Mouse (Mus musculus) megakaryocyte, embryonic 14.5 days (primary cell): ENCODE measurements around the gene Dtx3l. TPM values are rescaled to one million over a fixed set of nuclear protein-coding genes. Genes with fewer than 3 reads are reported as not detected.

Experiments used
- H3K27me3 ChIP-seq: replicated peaks from 2 replicates; pipeline ENCODE3; 2012; ENCODE audit warnings: inconsistent platforms
- H3K36me3 ChIP-seq: replicated peaks from 2 replicates; pipeline ENCODE3; 2012; ENCODE audit warnings: low read length, inconsistent platforms, mixed read lengths
- H3K4me1 ChIP-seq: 2 replicates; pipeline ENCODE4 v1.6.1; 2012; ENCODE audit warnings: inconsistent platforms
- H3K4me3 ChIP-seq: replicated peaks from 2 replicates; pipeline ENCODE3; 2012; ENCODE audit warnings: moderate library complexity, mild to moderate bottlenecking, inconsistent platforms
- H3K9me3 ChIP-seq: 2 replicates; pipeline ENCODE4 v1.6.1; 2012; ENCODE audit warnings: inconsistent platforms
- FLI1 ChIP-seq: IDR thresholded peaks from 2 replicates; pipeline ENCODE4 v1.6.1; 2012; ENCODE audit warnings: low read length, inconsistent platforms, mixed read lengths
- GATA1 ChIP-seq: IDR thresholded peaks from 3 replicates; pipeline ENCODE4 v1.6.1; 2012; ENCODE audit warnings: mixed read lengths, low read length, inconsistent platforms, borderline replicate concordance
- polyA plus RNA-seq: library from polyadenylated mRNA; stranded (reverse); fragments of >175 nt; gene quantifications from 2 replicates; pipeline ENCODE4 v1.2.3, GENCODE M21; 2012; ENCODE audit warnings: low replicate concordance; ENCODE audit not compliant: insufficient read depth

Dtx3l gene
- polyA plus RNA-seq, 1 experiment = 1.3 TPM

DNA sequence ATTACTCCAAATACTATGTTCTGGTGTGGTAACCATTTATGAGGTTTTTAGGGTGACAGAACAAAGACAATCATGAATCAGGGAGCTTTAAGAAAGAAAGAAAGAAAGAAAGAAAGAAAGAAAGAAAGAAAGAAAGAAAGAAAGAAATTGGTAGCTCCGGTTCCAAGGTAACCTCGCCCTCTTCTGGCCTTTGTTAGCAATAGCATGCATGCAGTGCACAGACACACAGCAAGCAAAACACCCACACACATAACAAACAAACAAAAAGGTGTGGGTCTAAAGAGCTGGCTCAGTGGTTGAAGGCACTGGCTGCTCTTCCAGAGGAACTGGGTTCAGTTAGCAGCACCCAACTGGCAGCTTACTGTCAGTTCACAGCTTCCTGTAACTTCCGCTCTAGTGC, 48.3 kb downstream of the Dtx3l start:
- Histone ChIP-seq H3K27me3 (peaks cover 4% of the 10 kb centered on the region), H3K4me3 (no peak overlapping the region), H3K4me1 (peaks cover 18% of the 10 kb centered on the region), H3K9me3 (no peaks in the 10 kb centered on the region), H3K36me3 (no peaks in the 10 kb centered on the region)
- TF ChIP-seq FLI1 = no peak
- TF ChIP-seq GATA1 = no peak

DNA sequence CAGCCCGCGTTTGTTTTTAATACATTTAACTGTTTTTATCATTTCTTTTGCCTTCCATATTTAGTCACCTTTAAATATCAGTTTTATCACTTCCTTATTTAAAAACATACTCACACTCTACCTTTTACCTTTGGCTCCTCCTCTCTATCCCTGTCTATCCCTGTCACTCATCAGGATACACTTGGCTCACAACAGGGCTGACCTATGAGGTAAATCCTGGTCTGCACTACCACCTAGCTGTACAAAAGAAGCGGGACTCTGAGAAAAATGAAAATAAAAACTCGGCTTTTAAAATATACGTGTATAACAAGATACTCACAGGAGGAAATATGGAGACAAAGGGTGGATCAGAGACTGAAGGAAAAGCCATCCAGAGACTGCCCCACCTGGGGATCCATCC, 50.0 kb downstream of the Dtx3l start:
- H3K4me1 ChIP-seq = peaks cover 13% of the 10 kb centered on the region
- H3K36me3 ChIP-seq = no peaks in the 10 kb centered on the region
- no peaks in the 10 kb centered on the region for H3K9me3 ChIP-seq
- peaks cover 4% of the 10 kb centered on the region for H3K27me3 ChIP-seq
- TF ChIP-seq GATA1 (no peak), FLI1 (no peak)
- H3K4me3 ChIP-seq = no peak overlapping the region

DNA sequence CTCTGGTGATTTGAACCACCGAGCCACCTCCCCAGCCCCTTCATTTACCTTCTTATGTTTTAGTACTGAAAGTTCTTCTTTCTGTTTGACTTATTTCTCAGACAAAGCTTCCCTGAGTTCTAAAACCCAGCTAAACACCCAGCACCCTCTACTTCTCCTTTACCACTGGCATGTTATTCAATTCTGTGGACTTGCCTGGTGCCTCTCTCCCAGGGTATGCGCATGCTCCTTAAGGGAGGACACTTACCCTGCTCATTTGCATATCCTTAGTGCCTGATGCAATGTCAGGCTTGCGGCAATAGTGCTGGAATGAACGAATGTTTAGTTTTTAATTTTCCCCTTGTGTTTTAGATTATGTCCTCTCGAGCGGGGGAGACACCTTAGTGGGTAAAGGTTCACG, 50.8 kb downstream of the Dtx3l start:
- no peaks in the 10 kb centered on the region for H3K36me3 ChIP-seq
- peaks cover 13% of the 10 kb centered on the region for H3K4me1 ChIP-seq
- H3K27me3 ChIP-seq = peaks cover 4% of the 10 kb centered on the region
- no peaks in the 10 kb centered on the region for H3K9me3 ChIP-seq
- no peak for TF ChIP-seq FLI1
- no peak for TF ChIP-seq GATA1
- no peak overlapping the region for H3K4me3 ChIP-seq

Other genes starting within 250 kb of the Dtx3l start
- gene Dirc2, start 169.8 kb downstream of the Dtx3l start, polyA plus RNA-seq = 0.97 TPM in 1 of 2 replicates, not detected in the other
- gene Hspbap1, start 168.8 kb downstream of the Dtx3l start, polyA plus RNA-seq = 5.1 TPM in 1 of 2 replicates, not detected in the other
- gene Parp14, start 67.6 kb downstream of the Dtx3l start, polyA plus RNA-seq = 1.3 TPM in 1 of 2 replicates, not detected in the other
- 0.62 and 3.0 TPM in 2 replicates for gene Parp9, start 681 bp downstream of the Dtx3l start, polyA plus RNA-seq
- 5.8 and 13.3 TPM in 2 replicates for gene Kpna1, start 39.6 kb upstream of the Dtx3l start, polyA plus RNA-seq
- gene Wdr5b, start 102.0 kb upstream of the Dtx3l start, polyA plus RNA-seq = 0.61 and 0.82 TPM in 2 replicates
- gene Fam162a, start 132.4 kb upstream of the Dtx3l start, polyA plus RNA-seq = 3.7 and 230 TPM in 2 replicates
- gene Ccdc58, start 132.5 kb upstream of the Dtx3l start, polyA plus RNA-seq = 2.3 and 7.6 TPM in 2 replicates
- not detected in 2 replicates for gene Csta1, start 192.1 kb upstream of the Dtx3l start, polyA plus RNA-seq
- 1.6 TPM in 1 of 2 replicates, not detected in the other for gene Stfa2l1, start 217.7 kb upstream of the Dtx3l start, polyA plus RNA-seq
- gene Gm5483, start 245.1 kb upstream of the Dtx3l start, polyA plus RNA-seq = 2.0 TPM in 1 of 2 replicates, not detected in the other